Mouse (Mus musculus): Measurements from ENCODE around the gene Metrnl.

Gene Metrnl

GRCm38 (mm10) chr11:121734892-121735291 lies 33.5 kb downstream of the Metrnl start:
- DNase-seq (ENCODE audit: low spot score in 2 of 2) = no peak

- no peak for DNase-seq (ENCODE audit: low spot score in 2 of 2)
These were observed 37.3 kb downstream of the Metrnl start for GRCm38 (mm10) chr11:121738616-121739015.

DNA sequence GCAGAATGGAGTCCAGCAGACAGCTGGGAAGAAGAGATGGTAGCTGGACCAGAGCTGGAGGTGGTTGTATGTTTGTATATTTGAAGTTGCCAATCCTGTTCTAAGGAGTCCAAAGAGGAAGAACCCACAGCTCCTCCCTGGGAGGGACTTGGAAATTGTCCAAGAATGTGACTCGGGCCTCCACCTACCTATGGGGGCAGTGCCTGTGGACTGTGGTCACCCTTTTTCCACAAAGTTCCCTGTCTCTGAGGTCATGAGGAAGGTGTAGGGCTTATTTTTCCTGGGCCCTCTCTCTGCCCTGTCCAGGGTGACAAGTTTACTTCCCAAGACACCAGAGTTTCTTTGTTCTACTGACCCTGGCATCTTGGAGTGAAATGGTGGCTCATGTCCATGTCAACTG lies 39.6 kb downstream of the Metrnl start:
- DNase-seq (ENCODE audit: low spot score in 2 of 2) = no peak

DNA sequence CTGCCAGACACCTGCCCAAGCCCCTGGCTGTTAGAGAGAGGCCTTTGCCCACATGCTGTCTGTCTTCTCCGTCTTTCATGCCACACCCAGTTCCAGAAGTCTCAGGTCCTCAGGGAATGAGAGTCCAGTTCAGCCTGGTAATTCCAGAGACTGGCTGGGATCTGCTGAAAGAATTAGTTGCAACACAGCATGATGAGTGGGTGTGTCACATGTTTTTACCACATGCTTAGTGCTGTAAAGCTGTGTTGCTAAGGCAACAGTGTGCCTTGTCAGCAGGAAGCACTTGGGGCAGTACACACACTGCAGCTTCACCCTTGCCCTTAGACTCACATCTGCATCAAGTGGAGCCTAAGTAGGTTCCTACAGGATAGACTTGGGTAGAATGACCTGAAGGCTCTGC lies 40.1 kb downstream of the Metrnl start:
- no peak for DNase-seq (ENCODE audit: low spot score in 2 of 2)

DNA sequence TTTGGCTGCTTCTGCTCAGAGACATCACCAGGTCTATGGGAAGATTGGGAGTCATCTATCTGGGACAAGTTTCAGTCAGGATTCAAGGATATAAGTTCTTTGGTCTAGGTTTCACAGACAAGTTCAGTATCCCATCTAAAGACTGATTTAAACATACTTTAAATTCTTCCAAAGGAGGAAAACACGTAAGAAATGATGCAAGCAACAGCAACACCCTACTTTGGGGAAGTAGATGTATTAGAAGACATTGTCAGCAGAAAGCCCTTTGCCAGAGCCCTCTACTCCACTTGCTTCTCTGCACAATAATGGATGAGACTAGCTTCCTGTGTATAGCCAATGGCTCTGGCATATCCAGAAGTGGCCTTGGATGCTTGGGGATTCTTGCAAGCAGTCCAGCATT lies 41.8 kb downstream of the Metrnl start:
- DNase-seq (ENCODE audit: low spot score in 2 of 2) = no peak

- DNase-seq (ENCODE audit: low spot score in 2 of 2) = no peak
These were observed 42.7 kb downstream of the Metrnl start for GRCm38 (mm10) chr11:121743915-121744628.

DNA sequence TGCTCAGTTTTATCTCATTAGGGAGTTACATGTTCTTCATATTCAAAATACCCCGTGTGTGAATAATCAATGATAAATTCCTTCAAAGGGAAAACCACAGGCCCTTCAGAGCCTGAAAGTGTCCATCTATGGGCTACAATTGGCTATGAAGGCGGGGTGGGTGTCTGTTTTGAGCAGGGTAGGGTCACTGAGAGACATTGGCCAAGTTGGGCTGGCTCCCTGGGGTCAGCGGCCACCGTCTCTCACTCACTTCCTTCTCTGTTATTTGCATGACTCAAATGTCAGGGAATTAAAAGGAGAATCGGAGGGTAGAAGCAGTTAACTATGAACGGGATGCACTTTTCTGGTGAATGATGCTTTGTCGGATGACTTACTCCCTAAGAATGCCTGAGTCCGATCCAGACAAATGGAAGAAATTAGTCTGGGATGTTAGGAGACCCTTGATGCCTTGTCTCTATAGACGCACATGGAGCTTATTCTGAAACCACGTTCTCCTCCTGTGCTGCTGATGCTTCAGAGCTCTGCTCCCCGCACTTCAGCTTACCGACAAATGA lies 45.7 kb downstream of the Metrnl start:
- no peak for DNase-seq (ENCODE audit: low spot score in 2 of 2)

DNA sequence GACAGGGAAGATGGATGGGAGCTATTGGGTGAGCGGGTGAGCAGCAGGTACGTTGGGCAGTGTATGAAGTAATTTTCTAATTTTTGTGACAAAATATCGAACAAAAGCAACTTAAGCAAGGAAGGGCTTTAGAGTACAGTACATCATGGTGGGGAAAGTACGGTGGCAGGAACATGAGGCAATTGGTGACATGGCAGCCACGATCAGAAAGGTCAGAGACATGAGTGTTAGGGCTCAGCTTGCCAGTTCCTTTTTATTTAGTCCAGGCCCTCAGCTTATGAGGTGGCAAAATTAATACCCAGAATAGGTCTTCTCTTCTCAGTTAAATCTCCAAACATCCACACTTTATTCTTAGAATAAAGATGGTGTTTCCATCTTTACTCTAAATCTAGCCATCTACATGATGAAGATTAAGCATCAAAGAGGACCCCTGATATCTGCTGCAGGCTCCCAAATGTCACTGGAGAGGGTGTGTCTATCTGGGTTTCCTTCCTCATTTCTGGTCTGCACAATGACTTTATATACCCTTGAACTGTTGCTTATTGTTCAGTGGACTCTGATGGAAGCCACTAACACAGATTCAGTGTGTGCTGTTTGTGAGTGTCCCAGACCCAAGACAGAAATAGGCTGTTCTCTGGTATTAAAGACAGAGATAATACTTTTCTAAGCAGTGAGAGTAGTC lies 46.8 kb downstream of the Metrnl start:
- DNase-seq (ENCODE audit: low spot score in 2 of 2) = no peak
